Mouse (Mus musculus): Measurements from ENCODE around the gene Mettl17.

The Mettl17 gene

DNA sequence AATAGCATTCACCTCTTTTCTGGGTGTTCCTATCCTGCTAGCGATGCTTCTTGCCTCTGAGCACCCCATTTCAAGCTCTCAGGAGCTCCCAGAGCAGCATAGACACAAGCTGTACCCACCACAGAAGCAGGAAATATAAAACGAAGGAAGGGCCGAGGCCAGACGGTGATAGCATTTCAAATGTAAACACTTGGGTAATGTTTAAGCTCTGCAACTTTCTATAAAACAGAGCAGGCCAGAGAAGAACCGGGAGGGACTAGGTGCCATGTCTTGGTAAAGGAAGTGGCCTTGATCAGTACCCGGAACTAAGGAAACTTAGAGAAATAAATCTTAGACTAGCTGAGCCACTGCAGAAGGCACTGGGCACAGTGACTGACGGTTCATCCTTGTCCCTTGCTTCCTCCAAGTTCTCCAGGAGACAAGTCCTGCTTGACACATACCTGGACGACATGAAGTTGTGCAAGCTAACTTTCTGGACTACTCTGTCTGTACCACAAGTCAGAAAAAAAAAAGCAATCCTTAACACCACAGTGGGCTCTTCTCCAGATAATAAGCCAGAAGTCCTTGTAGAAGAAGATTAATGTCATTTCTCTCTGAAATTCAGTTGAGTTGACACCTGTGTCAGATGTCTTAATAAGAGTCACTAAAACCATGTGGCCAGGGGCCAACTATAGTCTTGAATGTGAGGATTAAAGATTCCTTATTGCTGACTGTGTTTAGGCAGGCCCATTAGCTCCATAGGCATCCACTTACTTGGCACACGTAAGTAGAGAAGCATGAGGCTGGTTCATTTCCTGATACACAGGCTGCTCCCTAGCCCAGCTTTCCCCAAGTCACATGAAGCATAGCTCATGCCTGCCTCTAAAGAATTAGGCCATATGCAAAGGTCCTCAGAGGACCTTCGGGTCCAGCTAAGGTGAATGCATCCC, 47.7 kb downstream of the Mettl17 start:
- DNase-seq, result no peak

DNA sequence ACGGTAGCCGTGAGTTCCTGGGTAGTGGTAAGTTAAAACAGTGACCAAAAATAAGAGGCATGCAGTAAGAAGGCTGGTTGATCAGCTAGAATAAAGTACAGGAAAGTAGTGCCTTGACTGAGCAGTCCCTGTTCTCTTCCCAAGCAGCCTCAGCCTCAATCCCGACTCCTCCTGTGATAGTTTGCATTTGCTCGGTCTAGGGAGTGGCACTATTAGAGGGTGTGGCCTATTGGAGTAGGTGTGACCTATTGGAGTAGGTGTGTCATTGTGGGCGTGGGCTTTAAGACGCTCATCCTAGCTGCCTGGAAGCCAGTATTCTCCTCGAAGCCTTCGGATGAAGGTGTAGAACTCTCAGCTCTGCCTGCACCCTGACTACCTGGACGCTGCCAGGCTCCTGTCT, 54.4 kb downstream of the Mettl17 start:
- DNase-seq, result no peak

DNA sequence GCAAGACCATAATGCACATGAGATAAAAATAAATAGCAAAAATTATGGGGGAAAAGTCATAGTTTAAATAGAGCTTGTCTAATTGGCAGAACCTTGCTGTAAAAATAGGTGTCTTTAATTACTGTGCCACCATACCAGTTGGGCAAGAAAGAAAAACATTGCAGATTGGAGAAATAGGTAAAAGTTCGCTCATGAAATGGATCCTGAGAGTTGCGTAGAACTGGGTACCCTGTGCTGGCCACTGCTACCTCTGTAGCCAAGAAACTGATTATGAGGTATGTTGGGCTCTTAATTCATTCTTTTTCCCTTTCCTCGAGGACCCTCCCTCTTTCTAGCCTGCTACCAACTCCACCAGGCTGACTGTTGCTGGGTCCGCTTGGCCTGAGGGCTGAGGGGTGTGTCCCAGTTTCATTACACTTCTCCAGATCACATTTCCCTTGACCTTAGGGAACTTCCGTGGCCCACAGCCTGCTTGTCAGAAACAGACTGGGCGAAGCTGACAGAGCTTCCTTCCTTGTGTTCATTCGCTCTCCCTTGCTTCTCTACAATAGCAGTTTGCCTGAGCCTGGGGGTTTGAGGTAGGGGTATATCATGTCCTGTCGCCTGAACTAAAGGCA, 56.4 kb downstream of the Mettl17 start:
- peak; percentile 65 for DNase-seq

GRCm38 (mm10) chr14:51941577-51941976, 56.9 kb downstream of the Mettl17 start:
- no peak for DNase-seq

- DNase-seq, result no peak
These were observed 57.6 kb downstream of the Mettl17 start for GRCm38 (mm10) chr14:51942236-51942635.

All from kidney, postnatal 14 days (tissue).